In genomic region chr19:10182670-10183298, GRCm38 (mm10) we compare ENCODE assay signal across 8 mouse cellular contexts. TPM values are rescaled to one million over a fixed set of nuclear protein-coding genes. Genes with fewer than 3 reads are reported as not detected.
A peak's percentile ranks its signal among the peaks of the same experiment; 100 is the strongest.
DNase-seq lines count a peak whose midpoint lies in the region; ATAC-seq and TF ChIP-seq lines count a peak whose summit lies in the region.

Gene Fads1, plus strand, starts transcription at chr19:10182888.

- peak; percentile 74 for TF ChIP-seq CTCF in stomach, postnatal 0 days (IDR thresholded peaks at IDR 0.05; ENCODE audit: low read depth)

- peak within 1 kb of the TSS; percentile 47; the same call in 1 of the 2 replicates for H3K27ac ChIP-seq in brown adipose tissue, adult 24 weeks (replicated peaks; ENCODE audit: low read depth, low read length)
- peak within 1 kb of the TSS; percentile 87 to 90 for H3K27ac ChIP-seq in heart, embryonic 14.5 days (replicated peaks in 1 of 2; ENCODE audit: control insufficient read depth in 1 of 2, insufficient read depth in 1 of 2, low read depth in 2 of 2, low read length in 2 of 2)
- H3K27ac ChIP-seq in liver, embryonic 13.5 days = peak within 1 kb of the TSS; percentile 91
- H3K27ac ChIP-seq in neural tube, embryonic 11.5 days (ENCODE audit: low read depth, low read length) = peak within 1 kb of the TSS; percentile 96
- peak within 1 kb of the TSS; percentile 92 for H3K27ac ChIP-seq in stomach, postnatal 0 days (replicated peaks)

- no peak for TF ChIP-seq EP300 in stomach, postnatal 0 days (optimal IDR thresholded peaks at IDR 0.05)

- H3K9me3 ChIP-seq in heart, embryonic 14.5 days (ENCODE audit: control insufficient read depth, low read length) = 0 out of 2 replicates have a peak, but pooled peaks cover 2% of the 10 kb centered on the region
- no peaks in the 10 kb centered on the region for H3K9me3 ChIP-seq in liver, embryonic 13.5 days (replicated peaks)
- no peaks in the 10 kb centered on the region for H3K9me3 ChIP-seq in neural tube, embryonic 11.5 days (ENCODE audit: control insufficient read depth, low read length)
- no peaks in the 10 kb centered on the region for H3K9me3 ChIP-seq in stomach, postnatal 0 days (ENCODE audit: control insufficient read depth, low read length)

- H3K36me3 ChIP-seq in heart, embryonic 14.5 days (ENCODE audit: control insufficient read depth, insufficient read depth, low read length) = peaks cover 32% of the 10 kb centered on the region
- H3K36me3 ChIP-seq in liver, embryonic 13.5 days = peaks cover 34% of the 10 kb centered on the region
- peaks cover 12% of the 10 kb centered on the region for H3K36me3 ChIP-seq in neural tube, embryonic 11.5 days (ENCODE audit: control insufficient read depth, insufficient read depth, low read length)
- peaks cover 11% of the 10 kb centered on the region; the same call in 1 of the 2 replicates for H3K36me3 ChIP-seq in stomach, postnatal 0 days (ENCODE audit: control insufficient read depth, insufficient read depth, low read length)

- H3K4me2 ChIP-seq in heart, embryonic 14.5 days (ENCODE audit: low read length) = peak within 1 kb of the TSS; percentile 90
- peak within 1 kb of the TSS; percentile 92 for H3K4me2 ChIP-seq in liver, embryonic 13.5 days
- H3K4me2 ChIP-seq in neural tube, embryonic 11.5 days (ENCODE audit: low read depth) = peak within 1 kb of the TSS; percentile 93
- H3K4me2 ChIP-seq in stomach, postnatal 0 days (replicated peaks; ENCODE audit: low read depth) = peak within 1 kb of the TSS; percentile 78

- no peaks in the 10 kb centered on the region for H3K4me1 ChIP-seq in brown adipose tissue, adult 24 weeks (ENCODE audit: control insufficient read depth, insufficient read depth, insufficient read length, low read length)
- peaks cover 14 to 21% of the 10 kb centered on the region in 2 experiments for H3K4me1 ChIP-seq in heart, embryonic 14.5 days (ENCODE audit: control insufficient read depth in 2 of 2, insufficient read depth in 2 of 2, low read length in 2 of 2)
- peaks cover 43% of the 10 kb centered on the region for H3K4me1 ChIP-seq in liver, embryonic 13.5 days (replicated peaks)
- H3K4me1 ChIP-seq in neural tube, embryonic 11.5 days (ENCODE audit: control insufficient read depth, insufficient read depth, low read length) = no peaks in the 10 kb centered on the region
- H3K4me1 ChIP-seq in stomach, postnatal 0 days (replicated peaks; ENCODE audit: control insufficient read depth, insufficient read depth) = peaks cover 2% of the 10 kb centered on the region; the same call in 1 of the 2 replicates

- peak; percentile 91 for DNase-seq in CD4-positive, CD25-positive, alpha-beta regulatory T cell, adult 2 months (ENCODE audit: low read depth, low spot score)
- peak; percentile 84 for DNase-seq in fibroblast of lung, adult 2 months (ENCODE audit: low read depth)
- peak; percentile 96 for DNase-seq in kidney, postnatal 14 days
- peak; percentile 91 for DNase-seq in liver, embryonic 13.5 days
- DNase-seq in neural tube, embryonic 11.5 days (ENCODE audit: low spot score) = peak; percentile 98
- peak; percentile 90 for DNase-seq in stomach, postnatal 0 days (ENCODE audit: low spot score)

- H3K4me3 ChIP-seq in brown adipose tissue, adult 24 weeks (ENCODE audit: insufficient read depth, low read depth, low read length) = peak within 1 kb of the TSS; percentile 88
- peak within 1 kb of the TSS; percentile 82 to 91 for H3K4me3 ChIP-seq in heart, embryonic 14.5 days (ENCODE audit: control insufficient read depth in 1 of 2, insufficient read depth in 1 of 2, low read depth in 1 of 2, low read length in 2 of 2)
- H3K4me3 ChIP-seq in liver, embryonic 13.5 days (replicated peaks) = peak within 1 kb of the TSS; percentile 87
- peak within 1 kb of the TSS; percentile 94 for H3K4me3 ChIP-seq in neural tube, embryonic 11.5 days (ENCODE audit: low read depth, low read length)
- H3K4me3 ChIP-seq in stomach, postnatal 0 days (ENCODE audit: low read depth, low read length) = peak within 1 kb of the TSS; percentile 80

- ATAC-seq in heart, embryonic 14.5 days (ENCODE audit: insufficient number of reproducible peaks, insufficient read depth, low FRiP score, low read depth) = peak; percentile 96
- ATAC-seq in liver, embryonic 13.5 days (ENCODE audit: low read depth) = peak; percentile 92
- ATAC-seq in neural tube, embryonic 11.5 days (ENCODE audit: insufficient read depth, low FRiP score, low TSS enrichment) = peak; percentile 98
- peak; percentile 92 for ATAC-seq in stomach, postnatal 0 days (ENCODE audit: low FRiP score, low TSS enrichment)

- peak within 1 kb of the TSS; percentile 86 for H3K9ac ChIP-seq in heart, embryonic 14.5 days (ENCODE audit: low read length)
- peak within 1 kb of the TSS; percentile 93 for H3K9ac ChIP-seq in liver, embryonic 13.5 days
- peak within 1 kb of the TSS; percentile 98 for H3K9ac ChIP-seq in neural tube, embryonic 11.5 days (ENCODE audit: low read length)
- H3K9ac ChIP-seq in stomach, postnatal 0 days (ENCODE audit: low read length) = peak within 1 kb of the TSS; percentile 76

- no peaks in the 10 kb centered on the region for H3K27me3 ChIP-seq in heart, embryonic 14.5 days (ENCODE audit: control insufficient read depth, insufficient read depth, low read length)
- H3K27me3 ChIP-seq in liver, embryonic 13.5 days = no peaks in the 10 kb centered on the region
- H3K27me3 ChIP-seq in neural tube, embryonic 11.5 days (ENCODE audit: control insufficient read depth, insufficient read depth, low read length) = no peaks in the 10 kb centered on the region
- no peaks in the 10 kb centered on the region for H3K27me3 ChIP-seq in stomach, postnatal 0 days (ENCODE audit: control insufficient read depth, insufficient read depth, low read length)

- under 1% methylated on average over 69 of the region's 70 CpGs for WGBS in heart, embryonic 14.5 days
- under 1% methylated on average over 70 of the region's 70 CpGs for WGBS in liver, embryonic 13.5 days (ENCODE audit: insufficient replicate concordance)
- WGBS in neural tube, embryonic 11.5 days = under 1% methylated on average over 69 of the region's 70 CpGs
- WGBS in stomach, postnatal 0 days = under 1% methylated on average over 56 of the region's 70 CpGs

RNA-seq across cellular contexts. Expression of gene Fads1, which starts in this region (rescaled TPM):
- polyA plus RNA-seq in brown adipose tissue, adult 24 weeks (2012; ENCODE audit: insufficient read depth, insufficient read length, missing spikeins) = 11.0 and 13.5 TPM in 2 replicates
- 39.8 and 44.2 TPM in 2 replicates for polyA plus RNA-seq in heart, embryonic 14.5 days (2014; fragmentation: Nextera tagmentation; extraction: Ambion mirVana)
- 60.2 and 77.5 TPM in 2 replicates for polyA plus RNA-seq in liver, embryonic 13.5 days (2015; fragmentation: Nextera tagmentation; extraction: Ambion mirVana)
- 160 and 171 TPM in 2 replicates for polyA plus RNA-seq in neural tube, embryonic 11.5 days (2014; fragmentation: Nextera tagmentation; extraction: Ambion mirVana)
- polyA plus RNA-seq in stomach, postnatal 0 days (2015; fragmentation: Nextera tagmentation; extraction: Ambion mirVana) = 36.3 TPM in 2 replicates

Comparison
In these comparisons a context has a peak if more than half of its experiments do, and no peak if none do; other contexts are left out.
1. Peak in every context shown above with its lines: DNase-seq, ATAC-seq, H3K4me3 ChIP-seq and H3K27ac ChIP-seq.